Mouse (Mus musculus) adrenal gland, adult (tissue): ENCODE results near the gene Gcm2.
A peak's percentile ranks its signal among the peaks of the same experiment; 100 is the strongest.

Source experiments
- DNase-seq, 2 experiments: peaks; one replicate each; pipeline ENCODE4 v3.0.0; 2022 to 2023; ENCODE audit warnings: low spot score in 1 of 2; ENCODE audit not compliant: inconsistent age in 2 of 2

Gcm2 gene

GRCm38 (mm10) chr13:41110935-41111334 lies at the start of gene Gcm2:
Gene Gcm2 (minus strand): TSS chr13:41111035.
- no peak for DNase-seq

DNA sequence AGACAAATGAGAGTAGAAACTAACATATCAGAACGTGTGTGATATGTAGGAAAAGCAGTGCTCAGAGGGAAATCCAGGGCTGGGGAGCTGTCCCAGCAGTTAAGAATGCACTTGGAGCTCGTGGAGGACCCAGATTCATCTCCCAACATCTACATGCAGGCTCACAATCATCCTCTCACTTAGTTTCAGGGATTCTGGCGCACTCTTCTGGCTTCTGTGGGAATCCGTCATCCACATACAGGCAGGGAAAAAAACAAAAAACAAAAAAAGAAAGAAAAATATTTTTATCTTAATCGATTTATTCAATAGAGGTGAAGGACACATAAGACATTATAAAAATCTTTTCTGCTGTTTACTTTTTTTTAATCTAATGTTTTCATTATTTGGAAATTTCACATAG lies 47.6 kb upstream of the Gcm2 start:
- no peak for DNase-seq

GRCm38 (mm10) chr13:41153146-41153545 lies 42.3 kb upstream of the Gcm2 start:
- DNase-seq = no peak

DNA sequence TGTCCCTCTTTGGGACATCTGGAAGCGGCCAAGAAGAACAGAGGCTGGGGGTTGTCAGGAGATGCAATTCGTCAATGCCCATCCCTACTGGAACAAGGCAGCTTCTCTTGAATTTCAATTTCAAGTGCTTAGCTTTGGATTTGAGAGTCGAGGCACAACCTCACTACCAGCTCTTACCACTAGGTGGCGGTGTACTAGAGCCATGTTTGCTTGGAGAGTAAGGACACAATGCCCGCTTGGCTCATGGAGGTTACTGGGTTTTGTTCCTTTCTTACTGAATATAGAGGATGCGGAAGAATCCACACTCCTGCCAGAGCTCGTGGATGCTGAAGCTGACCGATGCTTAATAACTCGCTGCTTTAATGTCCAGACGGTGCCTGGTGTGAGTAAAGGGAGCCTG lies 35.4 kb upstream of the Gcm2 start:
- DNase-seq = peak; percentile 27 to 81

GRCm38 (mm10) chr13:41145433-41145970 lies 34.7 kb upstream of the Gcm2 start:
- no peak for DNase-seq

DNA sequence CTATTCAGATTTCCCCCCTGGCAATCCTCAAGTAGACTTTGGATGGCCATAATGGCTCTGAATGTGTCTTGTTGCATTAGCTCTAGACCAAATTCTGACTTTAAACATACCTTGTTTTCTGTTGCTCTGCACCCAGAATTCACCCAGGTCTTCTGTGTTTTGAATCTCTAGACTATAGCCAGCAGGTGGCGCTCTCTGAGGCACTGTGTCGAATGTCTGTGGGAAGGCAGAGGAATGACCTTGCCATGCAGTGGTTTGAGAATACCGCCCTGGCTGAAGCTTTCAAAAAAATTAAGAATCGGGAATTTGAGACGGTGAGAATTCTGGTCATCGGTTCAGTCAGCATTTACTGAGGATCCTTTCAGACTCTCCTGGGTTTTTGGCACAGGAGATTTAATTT lies 24.1 kb upstream of the Gcm2 start:
- peak; percentile 46 to 79 for DNase-seq

- DNase-seq = no peak
Measured at GRCm38 (mm10) chr13:41129061-41129460, 18.2 kb upstream of the Gcm2 start.

DNA sequence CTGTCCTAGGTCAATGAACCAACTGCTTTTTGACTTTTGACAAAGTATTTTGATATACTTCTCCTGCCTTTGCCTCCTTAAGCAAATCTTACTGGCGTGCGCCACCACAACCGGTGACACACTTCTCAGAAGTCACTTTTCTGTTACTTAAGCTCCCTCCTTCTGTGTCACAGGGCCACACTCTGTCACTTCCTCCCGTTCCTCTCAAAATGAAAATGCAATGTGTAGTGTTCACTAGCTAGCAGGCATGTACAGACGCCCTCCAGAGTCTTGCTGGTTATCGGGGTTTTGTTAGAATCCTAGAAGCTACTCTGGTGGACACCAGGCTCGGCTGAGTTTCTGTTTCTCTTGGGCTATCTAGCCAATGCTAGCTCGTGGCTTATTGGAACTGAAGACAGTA lies 17.5 kb upstream of the Gcm2 start:
- no peak for DNase-seq

DNA sequence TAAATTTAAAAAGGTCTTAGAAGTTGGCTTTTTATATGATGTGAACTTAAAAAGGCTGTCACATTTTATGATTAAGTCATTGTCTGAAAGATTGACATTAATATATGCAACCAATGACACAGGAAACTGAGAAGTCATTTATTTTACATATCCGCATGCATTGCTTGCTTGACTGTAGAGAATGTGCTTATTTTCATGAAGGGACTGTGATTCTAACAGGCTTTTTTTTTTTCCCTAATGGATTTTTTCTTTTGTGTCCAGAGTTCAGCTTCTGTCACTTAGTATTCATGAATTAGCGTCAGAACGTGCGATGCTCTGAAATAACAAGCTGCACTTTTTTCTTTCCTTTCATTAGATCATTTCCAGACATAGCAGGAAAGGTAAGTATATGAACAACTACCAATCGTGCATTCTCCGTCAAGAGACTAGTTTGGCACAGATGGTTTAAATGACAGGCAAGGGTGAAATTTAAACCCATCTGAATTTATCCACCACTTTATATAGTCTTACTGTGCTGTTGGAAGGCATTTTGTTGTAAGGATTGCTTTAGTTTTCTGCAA lies 12.9 kb upstream of the Gcm2 start:
- DNase-seq = no peak

DNA sequence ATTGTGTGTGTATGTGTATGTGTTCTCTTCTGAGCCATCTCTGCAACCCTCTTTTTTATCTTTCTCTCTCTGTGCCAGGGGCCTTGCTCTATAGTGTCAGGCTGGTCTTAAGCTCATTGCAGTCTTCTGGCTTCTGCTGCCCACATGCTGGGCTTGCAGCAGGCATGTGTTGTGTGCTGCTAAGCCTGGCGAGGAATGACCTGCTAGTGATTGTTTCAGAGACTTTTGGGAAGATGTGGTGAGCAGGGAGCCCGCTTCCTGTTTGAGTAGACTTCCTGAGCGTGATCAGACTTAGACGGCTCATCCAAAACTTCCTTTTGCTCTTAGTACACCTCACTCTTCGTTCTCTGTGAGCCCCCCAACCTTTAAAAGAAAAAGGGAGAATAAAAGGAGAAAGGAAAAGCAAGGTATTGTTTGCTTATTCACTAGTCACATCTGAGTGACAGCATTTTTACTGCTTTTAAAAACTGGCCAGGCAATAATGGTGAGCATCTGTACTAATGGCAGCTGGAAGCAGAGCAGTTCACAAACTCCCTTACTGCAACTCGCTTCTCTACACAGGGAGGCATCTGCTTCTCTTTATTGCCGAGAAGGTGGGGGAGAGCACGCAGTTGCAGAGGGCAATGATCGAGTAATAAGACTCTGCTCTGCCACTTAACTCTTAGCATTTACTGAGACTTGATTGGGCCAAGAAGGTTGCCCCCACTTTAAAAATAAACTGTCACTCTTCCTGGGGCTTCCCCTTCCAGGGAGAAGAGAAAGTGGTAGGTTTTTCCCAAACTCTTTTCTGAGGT lies 8.5 kb upstream of the Gcm2 start:
- no peak for DNase-seq

DNA sequence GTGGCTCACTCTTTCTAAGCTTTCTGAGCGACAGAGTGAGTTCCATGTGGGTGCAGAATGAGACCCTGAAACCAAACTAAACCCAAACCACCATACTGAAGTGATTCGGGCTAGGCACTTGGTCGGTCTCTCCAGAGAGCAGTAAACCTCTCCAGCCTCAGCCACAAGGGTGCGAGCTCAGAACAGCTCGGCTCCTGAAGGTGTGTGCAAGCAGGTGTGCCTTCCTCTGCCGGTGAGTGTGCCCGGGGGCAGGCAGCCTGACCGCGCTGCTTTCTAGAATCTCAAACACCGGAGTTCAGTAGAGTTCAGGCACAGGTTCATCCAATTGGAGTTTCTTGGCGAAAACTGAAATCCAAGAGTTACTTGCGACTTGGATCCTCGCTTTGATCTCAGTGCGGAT lies 3.1 kb upstream of the Gcm2 start, which contains the start of gene Sycp2l:
Gene Sycp2l, plus strand, starts transcription at position 368 of the 400 bp plus-strand sequence.
- DNase-seq = no peak

DNA sequence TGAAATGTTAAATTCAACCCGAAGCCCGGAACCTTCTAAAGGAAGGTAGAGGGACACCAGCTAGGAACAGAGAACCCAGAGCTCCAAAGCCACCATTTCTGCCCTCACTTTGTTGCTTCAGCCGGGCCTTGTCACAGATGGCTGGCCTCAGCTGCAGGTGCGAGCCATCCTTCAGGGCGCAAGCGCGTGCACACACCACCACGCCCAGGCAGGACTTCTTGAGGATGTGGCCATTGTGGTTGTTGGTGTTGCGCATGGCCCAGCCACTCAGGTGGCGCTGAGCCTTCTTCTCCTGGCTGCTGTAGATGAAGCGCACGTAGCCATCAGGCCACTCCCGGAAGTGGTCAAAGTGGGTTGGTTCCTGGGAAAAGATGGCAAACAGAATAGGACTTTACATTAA lies 5.3 kb downstream of the Gcm2 start:
- DNase-seq = no peak

DNA sequence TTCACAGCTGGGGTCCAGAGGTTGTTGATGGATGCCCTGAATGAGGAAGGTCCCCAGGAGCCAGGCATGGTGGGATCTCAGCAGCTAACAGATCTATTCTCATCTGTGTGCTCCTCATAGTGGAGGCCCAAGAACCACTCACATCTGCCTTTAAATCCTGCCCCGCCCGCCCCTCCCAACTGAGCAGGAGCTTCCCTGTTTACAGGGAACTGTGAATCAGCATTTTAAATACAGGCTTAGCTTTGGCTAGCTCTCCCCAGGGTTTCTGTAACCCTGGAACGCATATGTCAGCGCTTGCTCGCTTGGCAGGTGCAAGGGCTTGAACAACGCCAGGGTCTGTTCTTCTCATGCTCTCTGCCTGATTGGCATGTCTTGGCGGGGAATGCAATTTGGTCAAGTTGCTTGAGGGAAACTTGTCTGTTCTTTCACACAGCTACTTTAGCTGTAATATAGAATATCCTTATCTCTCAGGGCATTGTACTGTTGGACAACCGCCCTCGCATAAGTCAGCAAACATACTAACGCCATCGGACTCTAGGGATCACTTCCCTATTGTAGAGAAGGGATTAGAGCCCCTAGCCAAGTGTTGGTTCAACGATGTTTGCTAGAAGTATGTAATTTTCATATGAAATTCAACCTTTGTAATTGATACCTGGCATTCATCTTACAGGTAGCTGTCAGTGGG lies 6.9 kb downstream of the Gcm2 start:
- DNase-seq = no peak

DNA sequence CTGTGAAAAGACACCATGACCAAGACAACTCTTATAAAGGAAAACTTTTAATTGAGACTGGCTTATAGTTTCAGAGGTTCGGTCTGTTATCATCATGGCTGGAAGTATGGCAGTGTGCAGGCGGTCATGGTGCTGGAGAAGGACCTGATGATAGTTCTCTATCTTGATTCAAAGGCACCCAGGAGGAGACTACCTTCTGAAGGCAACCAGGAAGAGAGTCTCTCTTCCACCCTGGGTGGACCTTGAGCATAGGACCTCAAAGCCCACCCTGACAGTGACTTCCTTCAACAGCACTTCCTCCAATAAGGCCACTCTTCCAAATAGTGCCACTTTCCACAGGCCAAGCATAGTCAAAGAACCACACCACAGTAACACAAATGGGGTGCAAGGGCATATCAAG lies 10.8 kb downstream of the Gcm2 start:
- DNase-seq = no peak

DNA sequence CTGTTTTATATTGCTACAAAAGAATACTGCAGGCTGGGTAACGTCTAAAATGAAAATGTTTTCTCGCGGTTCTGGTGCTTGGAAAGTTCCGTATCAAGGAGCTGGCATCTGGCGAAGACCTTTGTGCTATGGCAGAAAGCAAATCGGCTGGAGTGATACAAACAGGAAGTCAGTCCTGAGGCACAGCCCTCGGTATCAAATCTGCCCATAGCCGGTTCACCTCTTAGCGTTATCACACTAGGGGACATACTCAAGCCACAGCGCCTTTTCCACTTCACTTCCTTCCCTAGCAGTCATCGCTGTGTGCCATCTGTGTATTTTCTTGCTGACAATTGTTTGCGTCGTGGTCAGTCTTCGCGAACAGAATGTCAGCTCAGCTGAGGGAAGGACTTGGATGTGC lies 12.5 kb downstream of the Gcm2 start:
- no peak for DNase-seq

DNA sequence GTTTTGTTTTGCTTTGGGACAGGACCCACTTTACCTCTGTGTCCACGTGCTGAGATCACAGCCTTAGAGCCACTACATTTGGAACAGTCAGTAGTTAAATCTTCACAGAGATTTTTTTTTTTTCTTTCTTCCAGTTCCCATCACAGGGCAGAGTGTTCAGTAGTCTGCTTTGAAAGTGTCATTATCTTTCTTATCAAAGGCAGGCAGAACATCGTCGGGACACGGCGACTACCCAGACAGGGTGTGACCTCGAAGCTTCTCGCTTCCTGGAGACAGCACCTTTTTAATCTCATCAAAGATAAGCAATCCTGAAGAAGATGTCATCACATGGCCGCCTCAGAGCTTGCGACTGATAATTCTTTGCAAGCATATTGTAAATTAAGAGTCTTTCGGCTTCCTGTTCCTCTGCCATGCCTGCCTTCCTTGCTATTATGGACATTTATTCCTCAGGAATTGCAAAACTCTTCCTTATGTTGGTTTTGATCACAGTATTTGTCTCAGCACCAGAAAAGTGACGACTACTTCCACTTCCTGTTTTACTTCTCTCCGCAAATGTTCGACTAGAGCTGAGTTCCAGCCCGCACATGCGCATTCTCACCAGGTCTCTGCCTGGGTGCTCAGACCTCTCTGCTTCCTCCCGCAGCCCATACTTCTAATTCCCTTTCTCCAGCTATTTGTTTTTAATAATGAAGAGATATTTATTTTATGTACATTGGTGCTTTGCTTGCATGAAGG lies 13.3 kb downstream of the Gcm2 start:
- DNase-seq = no peak

GRCm38 (mm10) chr13:41094160-41094559 lies 16.7 kb downstream of the Gcm2 start:
- DNase-seq = no peak

GRCm38 (mm10) chr13:41091271-41091670 lies 19.6 kb downstream of the Gcm2 start:
- DNase-seq = no peak

DNA sequence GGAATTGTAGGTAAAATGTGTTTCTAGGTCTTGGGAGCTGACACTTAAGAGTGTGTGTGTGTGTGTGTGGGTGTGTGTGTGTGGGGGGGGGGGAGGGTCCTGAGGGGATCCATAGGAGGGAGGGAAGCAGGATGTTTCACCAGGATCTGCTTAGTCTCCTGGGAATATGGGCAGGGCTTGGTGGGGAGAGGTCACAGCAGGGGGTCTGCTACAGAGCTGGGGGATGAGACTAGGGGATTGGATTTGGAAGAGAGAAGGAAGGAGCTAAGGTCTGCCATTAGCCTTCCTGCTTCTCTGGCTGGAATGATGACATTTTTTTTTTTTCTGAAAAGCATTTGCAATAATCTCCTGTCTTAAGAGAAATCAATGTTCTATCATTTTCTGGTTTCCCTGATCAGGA lies 22.1 kb downstream of the Gcm2 start:
- DNase-seq = no peak

- DNase-seq = no peak
Measured at GRCm38 (mm10) chr13:41085140-41085539, 25.7 kb downstream of the Gcm2 start.

- DNase-seq = no peak
Measured at GRCm38 (mm10) chr13:41084521-41084920, 26.3 kb downstream of the Gcm2 start.
